Mouse (Mus musculus) brain, embryonic 18.5 days (tissue): ENCODE data around the gene Dnah7b.
"Not testable (repeated sequence)": the region's sequence is repeated elsewhere in the genome, so short reads cannot be mapped to it uniquely, and the experiment has no call there.

Source experiments
- DNase-seq: peaks from one replicate; pipeline ENCODE4 v3.0.0-alpha.2; 2012; ENCODE audit warnings: low read depth, low spot score

Dnah7b gene

DNA sequence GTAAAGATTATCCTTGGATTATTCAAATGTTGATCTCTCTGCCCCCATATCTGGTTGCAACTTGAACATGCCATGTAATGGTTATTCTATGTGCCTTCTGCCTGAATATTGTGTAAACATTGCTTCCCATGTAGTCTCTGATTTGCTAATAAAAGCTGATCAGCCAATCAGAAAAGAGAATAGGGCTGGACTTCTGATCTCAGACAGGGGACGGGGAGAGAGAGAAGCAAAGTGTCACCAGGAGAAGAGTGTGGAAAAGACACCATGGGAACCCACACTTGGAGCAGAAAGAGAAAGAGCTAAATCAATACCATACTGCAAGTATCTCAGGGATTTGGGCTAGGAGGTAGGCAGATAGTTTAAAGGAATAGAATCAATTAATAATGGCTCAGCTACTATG is at the start of gene Dnah7b:
Gene Dnah7b (plus strand): TSS at position 301 of the 400 bp plus-strand sequence.
- DNase-seq = no peak

- peak; percentile 6 for DNase-seq
Measured at GRCm38 (mm10) chr1:46018382-46018977, 47.6 kb upstream of the Dnah7b start.

- DNase-seq = peak; percentile 18
Measured at GRCm38 (mm10) chr1:46022262-46022661, 43.9 kb upstream of the Dnah7b start.

DNA sequence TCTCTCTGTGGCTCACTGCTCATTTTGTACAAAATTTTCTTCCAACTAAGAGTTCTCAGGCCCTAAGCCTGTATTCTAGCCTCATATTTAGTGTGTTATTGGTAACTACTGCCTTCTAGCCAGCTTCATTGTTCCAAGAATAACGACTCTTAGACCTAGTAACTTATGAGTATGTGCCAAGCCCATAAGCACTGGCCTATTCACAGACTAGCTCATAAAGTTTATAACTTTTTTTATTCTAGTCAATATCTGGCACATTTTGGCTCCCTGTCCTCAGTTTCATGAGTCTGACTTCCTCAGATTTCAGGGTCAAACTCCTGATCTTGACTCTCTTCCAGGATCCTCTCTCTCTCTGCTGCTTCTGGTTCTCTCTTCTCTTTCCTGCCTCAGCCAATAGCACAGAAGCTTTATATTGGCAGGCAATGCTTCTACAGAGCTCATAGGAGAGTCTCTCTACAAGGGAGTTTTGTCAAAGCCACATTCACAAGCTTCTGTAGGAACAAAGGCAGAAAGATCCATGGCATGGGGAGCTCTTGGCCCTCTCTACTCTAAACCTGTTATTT is 34.0 kb upstream of the Dnah7b start:
- no peak for DNase-seq

DNA sequence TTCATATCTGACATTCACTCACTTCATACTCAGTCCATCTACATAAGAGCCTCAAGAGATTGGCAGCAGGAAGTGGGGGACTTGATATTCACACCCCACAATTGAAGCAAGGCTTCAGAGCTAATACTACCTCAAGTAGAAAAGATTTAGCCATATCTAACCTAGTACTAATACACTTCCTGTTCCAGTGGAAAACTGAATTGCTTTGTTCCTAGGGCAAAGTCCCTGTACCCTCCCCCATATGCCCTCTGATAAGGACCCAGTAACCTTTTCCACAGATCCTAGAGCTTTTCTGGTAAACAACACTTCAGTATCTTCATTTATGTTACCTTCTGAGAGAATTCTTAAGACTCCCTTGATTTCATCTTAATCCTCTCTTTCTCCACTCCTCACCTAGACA is 17.9 kb upstream of the Dnah7b start:
- no peak for DNase-seq

DNA sequence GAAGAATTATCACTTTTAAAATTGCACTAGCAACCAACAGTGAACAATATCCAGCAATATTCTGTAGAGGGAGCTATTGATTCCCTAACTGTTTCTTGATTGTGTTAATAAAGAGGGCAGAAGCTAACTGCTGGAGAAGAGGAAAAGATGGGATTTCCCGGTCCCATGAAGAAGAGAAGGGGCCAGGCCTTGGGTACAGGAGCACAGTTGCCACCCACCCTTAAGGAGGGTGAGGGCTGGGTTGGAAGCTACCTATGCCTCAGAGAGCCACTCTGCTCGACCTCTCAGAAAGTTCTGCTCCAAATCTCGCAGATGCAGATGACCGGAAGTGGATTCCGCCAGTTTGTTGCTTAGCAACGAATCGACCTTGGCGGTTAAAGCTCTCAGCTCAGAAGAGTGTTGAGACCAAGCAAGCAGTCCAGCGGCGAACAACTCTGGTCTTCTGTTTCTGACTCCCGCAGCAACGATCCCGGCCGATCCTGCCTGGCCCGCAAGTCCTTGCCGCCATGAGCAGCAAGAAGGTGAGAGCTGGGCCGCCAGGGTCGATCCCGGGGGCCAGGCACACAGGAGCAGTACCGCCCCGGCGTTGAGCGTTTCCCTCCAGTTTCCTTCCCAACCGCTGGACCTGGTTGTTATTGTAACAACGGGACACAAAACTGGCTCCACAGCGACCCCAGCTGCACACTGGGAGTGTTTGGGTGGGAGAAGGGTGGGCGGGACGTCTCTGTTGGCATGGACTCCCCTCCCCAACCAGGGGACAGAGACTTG is 553 bp downstream of the Dnah7b start:
- peak; percentile 46 for DNase-seq

- not testable (repeated sequence) for DNase-seq
Measured at GRCm38 (mm10) chr1:46068787-46069186, 2.7 kb downstream of the Dnah7b start.

DNA sequence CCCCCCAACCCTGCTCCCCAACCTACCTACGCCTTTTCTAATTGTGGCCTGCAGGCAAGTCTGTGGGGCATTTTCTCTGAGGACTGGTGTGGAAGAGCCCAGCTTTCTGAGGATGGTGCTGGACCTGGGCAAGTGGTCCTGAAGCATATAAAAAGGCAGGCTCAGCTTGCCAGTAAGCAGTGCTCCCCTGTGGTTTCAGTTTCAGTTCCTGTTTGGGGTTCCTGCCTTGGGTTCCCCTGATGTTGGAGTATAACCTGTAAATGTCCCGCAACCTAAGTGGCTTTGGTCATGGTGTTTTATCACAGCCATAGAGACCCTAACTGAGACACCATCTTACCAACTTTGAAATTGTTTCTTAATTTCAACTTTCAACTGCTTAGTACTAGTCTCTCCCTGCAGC is 11.8 kb downstream of the Dnah7b start:
- no peak for DNase-seq

DNA sequence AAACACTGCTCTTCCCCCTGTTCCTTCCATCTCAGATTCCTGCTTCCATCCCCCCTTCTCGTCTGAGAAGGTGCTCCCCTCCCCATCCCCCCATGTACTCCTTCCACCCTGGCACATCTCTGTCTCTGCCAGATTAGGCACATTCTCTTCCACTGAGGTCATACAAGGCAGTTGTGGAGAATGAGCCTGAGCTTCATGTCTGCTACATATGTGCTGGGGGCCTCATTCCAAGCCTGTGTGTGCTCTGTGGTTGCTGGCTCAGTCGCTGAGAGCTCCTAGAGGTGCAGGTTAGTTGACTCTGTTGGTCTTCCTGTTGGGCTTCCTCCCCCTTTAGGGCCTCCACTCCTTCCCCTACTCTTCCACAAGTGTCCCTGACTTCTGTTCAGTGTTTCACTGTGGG is 34.4 kb downstream of the Dnah7b start:
- no peak for DNase-seq

DNA sequence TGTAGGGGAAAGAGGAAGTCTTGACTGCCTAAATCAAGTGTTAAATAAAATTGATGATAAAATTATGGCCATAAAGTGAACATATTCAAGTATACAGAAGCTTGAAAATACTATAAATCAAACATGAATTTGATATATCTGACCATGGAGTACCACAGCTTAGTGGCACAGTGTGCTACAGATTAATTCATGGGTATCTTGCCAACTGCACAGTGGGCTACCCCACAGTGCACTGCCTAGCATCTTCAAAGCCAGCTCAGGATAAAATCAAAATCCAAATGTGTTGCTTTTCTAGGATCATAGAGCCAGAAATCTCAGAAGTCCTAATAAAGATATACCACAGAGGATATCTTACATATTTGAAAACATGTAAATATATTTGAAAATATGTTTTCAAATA is 46.5 kb downstream of the Dnah7b start:
- DNase-seq = not testable (repeated sequence)

DNA sequence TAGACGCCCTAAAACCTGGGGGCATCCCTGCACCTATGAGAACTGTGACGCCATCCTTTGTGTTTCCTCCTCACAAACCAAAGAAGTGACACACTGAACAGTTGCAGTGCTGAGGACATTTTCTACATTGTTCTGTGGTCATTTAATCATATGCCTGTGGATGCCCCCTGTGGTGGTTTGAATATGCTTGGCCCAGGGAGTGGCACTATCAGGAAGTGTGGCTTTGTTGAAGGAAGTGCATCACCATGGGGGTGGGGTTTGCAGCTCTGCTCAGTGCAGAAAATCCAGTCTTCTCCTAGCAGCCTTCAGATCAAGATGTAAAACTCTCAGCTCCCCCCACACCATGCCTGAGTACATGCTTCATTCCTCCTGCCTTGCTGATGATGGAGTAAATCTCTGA is 51.1 kb downstream of the Dnah7b start:
- DNase-seq = not testable (repeated sequence)

- no peak for DNase-seq
Measured at GRCm38 (mm10) chr1:46128058-46128457, 61.9 kb downstream of the Dnah7b start.

GRCm38 (mm10) chr1:46196835-46197234 is 130.7 kb downstream of the Dnah7b start:
- DNase-seq = not testable (repeated sequence)

DNA sequence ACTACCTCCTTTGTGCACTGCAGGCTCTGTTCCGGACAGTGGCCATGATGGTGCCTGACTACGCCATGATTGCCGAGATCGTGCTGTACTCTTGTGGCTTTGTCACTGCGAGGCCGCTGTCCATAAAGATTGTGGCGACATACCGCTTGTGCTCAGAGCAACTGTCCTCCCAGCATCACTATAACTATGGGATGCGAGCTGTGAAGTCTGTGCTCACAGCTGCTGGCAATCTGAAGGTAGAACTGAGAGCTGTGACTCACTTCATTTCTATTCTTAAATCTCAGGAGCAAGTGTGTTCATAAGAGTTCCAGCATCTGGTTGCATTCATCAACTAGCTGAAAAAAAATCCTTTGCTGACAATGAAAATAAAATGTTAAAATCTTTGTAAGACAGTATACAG is 135.1 kb downstream of the Dnah7b start:
- DNase-seq = not testable (repeated sequence)

GRCm38 (mm10) chr1:46210014-46210588 is 144.0 kb downstream of the Dnah7b start:
- DNase-seq = not testable (repeated sequence)

GRCm38 (mm10) chr1:46222704-46223103 is 156.6 kb downstream of the Dnah7b start:
- DNase-seq = not testable (repeated sequence)

DNA sequence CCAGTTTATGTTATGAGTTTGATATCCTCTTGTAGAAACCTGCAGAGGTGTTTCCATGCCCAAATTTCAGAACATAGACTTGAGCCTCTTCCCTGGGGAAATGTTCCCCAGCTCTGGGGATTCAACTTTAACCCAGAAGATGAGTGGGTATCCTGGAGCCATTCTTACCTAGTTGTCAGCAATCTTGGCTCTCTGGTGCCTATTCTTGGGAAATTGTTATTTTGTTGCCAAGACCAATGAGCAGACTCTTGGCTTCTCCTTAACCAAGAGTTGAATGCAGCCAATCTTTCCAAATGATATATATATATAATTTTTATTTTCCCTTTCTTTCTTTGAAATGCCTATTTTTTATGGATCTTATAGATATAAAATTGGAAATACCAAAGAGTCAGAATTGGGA is 160.0 kb downstream of the Dnah7b start:
- not testable (repeated sequence) for DNase-seq

DNA sequence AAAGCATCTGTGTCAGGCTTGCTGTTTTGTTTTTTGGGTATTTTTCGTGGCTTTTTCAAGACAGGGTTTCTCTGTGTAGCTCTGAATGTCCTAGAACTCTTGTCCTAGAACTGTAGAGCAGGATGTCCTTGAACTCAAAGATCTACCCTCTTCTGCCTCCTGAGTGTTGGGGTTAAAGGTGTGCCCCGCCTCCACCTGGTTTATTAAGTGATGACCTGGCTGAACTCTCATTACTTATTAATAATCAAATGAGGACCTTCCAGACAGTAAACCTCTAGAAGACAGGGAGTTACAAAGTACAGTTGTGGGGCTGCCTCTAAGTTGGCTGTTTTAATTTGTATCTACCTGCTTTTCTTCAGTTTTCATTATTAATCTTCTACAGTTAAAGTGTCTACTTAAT is 202.7 kb downstream of the Dnah7b start:
- DNase-seq = not testable (repeated sequence)

DNA sequence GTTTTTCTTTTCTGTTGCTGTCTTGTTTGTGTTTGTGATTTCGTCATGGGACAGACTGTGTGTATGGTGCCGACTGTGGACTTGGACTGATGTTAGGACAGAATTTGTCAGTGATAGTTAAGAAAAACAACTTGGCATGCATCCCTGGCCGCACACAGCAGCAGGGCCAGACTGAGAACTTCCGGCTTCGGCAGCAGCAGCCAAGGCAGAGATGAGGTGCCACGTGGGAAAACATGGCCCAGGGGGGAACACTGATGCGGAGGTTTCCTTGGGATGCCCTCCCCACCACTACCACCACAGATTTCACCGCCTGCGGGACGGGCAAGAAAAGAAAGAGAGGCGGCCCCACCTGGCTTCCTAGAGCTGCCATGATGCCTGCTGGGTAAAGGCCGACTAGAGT is 205.8 kb downstream of the Dnah7b start:
- DNase-seq = no peak

DNA sequence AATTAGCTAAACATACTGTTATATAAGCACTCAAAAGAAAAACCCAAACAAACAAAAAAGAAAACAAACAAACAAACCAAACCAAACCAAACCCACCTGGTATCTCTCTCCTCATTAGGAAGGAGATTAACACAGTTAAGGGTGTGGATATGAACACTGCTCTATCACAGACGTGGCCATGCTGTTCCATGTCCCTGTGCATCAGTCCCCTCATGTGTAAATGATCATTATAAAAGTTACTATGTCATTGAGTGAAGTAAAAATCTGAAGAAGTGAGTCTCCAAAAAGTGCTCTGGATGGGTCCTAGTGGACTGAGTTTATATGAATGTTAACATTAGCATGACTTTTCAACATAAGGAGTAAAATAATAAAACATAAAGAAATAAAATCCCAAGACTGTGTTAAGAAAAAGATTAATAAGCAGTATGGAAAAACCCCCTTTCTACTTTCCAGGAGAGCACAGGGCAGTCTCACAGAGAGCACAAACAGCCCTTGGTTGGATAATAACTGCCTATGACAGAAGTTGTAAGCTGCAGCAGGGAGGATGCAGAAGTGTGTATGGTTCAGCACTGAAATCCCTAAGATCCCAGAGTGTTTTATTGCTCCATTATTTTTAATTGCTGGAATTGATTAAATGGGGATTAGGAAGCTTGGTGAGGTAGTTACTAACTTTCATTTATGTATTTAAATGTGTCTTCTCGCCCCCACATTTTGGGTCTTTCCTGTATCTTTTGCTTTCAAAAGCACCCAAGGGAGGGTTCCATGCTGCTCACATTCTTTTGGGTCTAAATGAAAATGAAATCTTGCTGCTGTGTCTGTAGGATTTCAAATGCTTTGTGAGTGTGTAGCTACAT is 212.2 kb downstream of the Dnah7b start:
- DNase-seq = not testable (repeated sequence)

DNA sequence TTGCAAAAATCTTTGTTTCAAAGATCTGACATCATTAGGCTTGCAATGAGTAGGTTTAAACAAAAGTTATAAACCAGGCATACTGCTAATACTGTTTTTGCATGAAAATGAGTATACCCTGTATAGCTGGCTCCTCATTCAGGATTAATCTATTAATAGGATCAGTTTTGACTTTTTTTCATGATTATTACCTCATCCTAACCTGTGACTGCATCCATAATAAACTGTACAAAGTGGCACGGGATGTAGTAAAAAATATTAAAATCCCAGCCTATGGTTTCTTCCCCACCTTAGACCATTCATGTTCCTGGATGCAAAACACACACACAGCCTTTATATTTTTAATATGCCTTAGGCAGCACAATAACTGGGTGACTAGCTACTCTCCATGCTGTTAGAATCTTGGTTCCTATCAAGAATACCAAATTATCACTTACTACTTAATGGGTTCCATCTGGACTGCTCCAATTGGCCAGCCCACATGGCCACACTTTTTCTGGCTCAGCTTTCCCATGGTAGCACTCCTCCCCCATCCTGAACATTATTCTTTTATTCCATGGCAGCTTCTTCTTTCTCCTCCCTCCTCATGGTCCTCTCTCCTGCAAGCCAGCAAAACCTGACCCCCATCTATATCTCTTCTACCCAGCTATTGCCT is 212.9 kb downstream of the Dnah7b start:
- not testable (repeated sequence) for DNase-seq
